Mouse (Mus musculus): ENCODE measurements around the gene Cdkn3.

GRCm38 (mm10) chr14:46782187-46782828 is 22.0 kb downstream of the Cdkn3 start:
- TF ChIP-seq E2F4 (IDR thresholded peaks at IDR 0.05; ENCODE audit: insufficient read depth) (no peak), USF1 (IDR thresholded peaks at IDR 0.05; ENCODE audit: low read depth) (no peak), TCF12 (IDR thresholded peaks at IDR 0.05; ENCODE audit: insufficient read depth, poor library complexity, severe bottlenecking) (peak; percentile 13), POLR2A (IDR thresholded peaks at IDR 0.05; ENCODE audit: insufficient read length, low read depth) (no peak), CEBPB (IDR thresholded peaks at IDR 0.05; ENCODE audit: insufficient read depth, poor library complexity, severe bottlenecking) (no peak), POLR2AphosphoS2 (IDR thresholded peaks at IDR 0.05; ENCODE audit: insufficient read length, low read depth) (no peak)

Data from myocyte (in vitro differentiated cells).